Mouse (Mus musculus): ENCODE results near the gene Olfr98.
"Not testable (repeated sequence)": the region's sequence is repeated elsewhere in the genome, so short reads cannot be mapped to it uniquely, and the experiment has no call there.

Gene Olfr98

DNA sequence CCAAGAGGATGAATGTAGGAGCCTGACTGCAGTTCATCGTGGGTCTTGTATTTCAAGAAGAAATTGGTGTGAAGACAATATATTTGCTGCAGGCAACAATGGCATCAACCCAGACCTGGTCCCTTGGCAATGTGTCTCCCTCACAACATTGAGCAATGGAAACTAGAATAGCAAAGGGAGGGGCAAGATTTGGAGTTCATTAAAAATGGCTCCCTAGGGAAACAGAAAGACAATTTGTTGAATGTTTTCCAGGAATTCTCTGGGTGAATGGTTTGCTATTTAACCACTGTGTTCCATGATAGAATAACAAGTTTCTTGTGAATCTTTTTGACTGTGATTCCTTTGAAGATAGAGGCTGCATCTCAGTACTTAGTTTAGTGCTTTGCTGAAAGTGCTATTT lies at the start of gene Olfr98:
Gene Olfr98 (minus strand): TSS at position 124 of the 400 bp plus-strand sequence.
- DNase-seq (ENCODE audit: low read depth, low spot score) = no peak

DNA sequence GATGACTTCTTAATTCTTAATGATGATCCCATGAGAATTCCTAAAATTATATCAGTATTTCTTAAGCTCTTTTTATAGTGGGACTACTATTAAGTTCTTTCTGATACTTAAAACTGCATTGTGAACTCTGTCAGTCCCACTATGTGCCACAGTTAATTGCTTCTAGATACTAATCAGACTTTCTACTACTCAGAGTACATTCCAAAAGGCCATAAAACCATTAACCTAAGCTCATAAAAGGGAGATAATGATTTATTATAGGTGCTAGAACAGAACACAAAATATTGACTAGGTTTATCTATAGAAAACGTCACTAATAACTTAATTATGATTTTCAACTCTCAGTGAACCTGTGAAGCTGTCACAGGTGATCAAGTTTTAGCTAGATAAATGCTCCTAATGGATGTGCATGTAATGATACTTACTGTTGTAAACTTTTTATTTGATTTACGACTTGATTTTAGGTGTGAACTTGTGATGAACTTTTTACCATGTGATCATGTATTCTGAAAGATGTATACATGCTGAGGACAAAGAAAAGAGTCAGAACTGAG lies 46.7 kb upstream of the Olfr98 start:
- DNase-seq (ENCODE audit: low read depth, low spot score) = no peak

DNA sequence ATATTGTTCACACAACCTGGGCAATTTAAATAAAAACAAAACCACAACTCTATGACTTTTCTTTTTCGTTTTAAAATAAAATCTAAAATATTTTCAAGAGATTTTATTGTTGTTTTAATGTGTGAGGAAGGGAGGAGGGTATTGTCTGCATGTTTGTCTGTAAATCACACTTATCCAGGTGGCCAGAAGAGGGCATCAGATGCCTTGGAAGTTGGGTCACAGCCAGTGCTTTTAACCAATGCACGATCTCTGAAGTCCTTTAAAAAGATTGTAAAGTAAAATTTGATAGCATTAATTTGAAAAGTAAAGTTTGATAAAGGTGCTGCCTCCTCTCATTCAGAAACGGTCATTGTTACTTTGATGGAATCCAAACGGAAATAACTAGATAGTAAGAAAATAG lies 44.9 kb upstream of the Olfr98 start:
- DNase-seq (ENCODE audit: low read depth, low spot score) = no peak

DNA sequence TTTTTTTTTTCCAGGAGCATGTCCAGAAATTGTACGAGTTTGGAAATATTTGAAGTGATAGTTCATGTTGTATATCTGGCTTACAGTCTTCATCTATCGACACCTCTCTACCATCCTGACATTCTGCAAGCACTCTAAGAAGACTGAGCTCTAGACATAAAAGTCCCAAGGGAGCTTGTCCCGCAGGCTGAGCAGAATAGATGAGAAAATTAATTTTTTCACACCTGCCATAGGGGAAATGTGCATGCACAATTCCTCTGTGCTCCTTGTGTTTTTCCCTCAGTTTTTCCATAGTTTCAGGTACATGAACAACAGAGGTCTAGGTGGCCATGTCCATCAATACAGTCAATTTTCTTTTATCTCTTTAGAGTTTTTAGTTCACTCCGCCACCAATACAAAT lies 40.7 kb upstream of the Olfr98 start, which contains the start of gene Olfr101:
Gene Olfr101 (minus strand): TSS at position 101 of the 400 bp plus-strand sequence.
- no peak for DNase-seq (ENCODE audit: low read depth, low spot score)

DNA sequence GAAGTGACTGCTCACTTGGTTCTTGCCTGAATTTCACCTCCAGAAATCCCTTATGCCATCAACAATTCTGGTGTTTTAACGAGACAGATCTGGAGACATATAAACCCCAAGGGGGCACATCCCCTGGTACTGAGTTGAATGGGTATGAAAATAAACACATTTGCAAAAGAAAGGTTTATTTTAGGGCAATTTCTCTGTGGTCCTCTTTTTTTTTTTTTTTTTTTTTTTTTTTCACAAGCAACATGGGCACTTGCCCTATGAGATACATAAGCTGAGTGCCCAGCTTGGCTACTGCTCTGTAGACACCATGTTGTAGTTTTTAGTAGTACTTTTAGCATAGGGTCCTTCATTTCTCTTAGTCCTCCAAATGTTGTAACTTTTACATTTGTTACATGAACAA lies 19.8 kb upstream of the Olfr98 start, which contains the start of gene Olfr99:
Gene Olfr99 (minus strand): TSS at position 101 of the 400 bp plus-strand sequence.
- no peak for DNase-seq (ENCODE audit: low read depth, low spot score)

DNA sequence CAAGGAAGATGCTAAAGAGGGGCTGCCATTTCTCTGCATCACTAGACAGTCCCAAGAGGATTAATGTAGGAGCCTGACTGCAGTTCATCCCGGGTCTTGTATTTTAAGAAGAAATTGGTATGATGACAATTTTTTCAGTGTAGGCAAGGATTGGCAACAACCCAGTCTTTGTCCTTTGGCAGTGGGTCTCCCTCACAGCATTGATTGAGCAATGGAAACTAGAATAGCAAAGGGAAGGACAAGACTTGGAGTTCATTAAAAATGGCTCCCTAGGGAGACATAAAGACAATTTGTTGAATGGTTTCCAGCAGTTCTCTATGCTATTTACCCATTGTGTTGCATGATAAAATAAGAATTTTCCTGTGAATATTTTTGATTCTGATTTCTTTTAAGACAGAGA lies 16.8 kb upstream of the Olfr98 start:
- no peak for DNase-seq (ENCODE audit: low read depth, low spot score)

DNA sequence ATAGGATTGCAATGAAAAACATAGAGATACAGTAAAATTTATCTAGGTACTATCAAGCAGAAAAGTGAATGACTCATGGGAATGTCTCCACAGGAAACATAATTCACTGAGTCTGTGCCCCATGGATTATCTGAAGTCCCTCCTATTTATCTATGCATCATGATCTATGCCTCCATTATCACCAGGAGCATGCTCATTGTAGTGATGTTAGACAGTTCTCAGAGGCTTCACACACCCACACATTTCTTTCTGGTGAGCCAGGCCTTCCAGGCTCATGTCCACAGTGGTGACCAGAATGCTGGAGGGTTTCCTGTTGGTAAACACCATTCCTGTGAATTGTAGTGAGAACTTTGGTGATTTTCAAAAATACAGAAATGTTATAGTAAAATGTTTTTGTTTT lies 13.0 kb upstream of the Olfr98 start:
- DNase-seq (ENCODE audit: low read depth, low spot score) = no peak

DNA sequence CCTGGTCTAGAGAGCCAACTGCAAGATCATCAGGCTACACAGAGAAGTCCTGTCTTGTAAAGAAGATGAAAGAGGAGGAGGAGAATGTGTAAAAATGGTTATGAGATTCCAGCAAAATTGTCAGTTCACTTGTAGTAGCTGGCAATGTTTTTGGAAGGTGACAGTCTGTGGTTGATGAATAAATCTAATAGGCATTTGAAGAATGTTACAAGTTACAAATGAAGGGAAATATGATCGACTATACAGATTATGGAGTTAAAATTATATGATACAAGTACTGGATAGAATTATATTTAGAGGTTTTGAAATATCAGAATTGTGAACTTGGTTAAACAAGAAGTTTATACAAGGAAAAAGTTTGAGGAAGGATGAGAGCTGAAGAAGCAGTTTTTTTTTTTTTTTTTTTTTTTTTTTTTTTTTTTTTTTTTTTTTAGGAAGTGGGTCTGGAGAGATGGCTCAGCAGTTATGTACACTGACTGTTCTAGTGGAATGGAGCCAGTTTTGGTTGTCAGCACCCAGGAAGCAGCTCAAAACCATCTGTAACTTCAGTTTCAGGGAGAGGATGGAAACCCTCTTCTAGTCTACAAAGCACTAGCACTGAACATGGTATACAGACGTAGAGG lies 12.2 kb upstream of the Olfr98 start:
- DNase-seq (ENCODE audit: low read depth, low spot score) = no peak

DNA sequence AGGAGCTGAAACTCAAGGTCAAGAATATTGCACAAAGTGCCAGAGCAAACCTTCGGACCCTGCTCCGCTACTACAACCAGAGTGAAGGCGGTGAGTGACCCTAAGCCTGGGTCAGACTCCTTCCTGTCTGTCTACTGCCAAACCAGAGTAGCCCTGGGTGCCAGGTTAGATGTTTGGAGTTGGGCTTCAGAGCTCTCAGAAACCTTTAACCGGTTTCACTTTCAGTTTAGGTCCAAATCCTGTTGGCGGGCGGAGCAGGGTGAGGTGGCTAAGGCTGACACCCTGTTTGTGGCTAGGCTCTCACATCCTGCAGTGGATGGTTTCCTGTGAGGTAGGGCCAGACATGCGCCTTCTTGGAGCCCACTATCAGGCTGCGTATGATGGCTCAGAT lies 7.1 kb upstream of the Olfr98 start:
- DNase-seq (ENCODE audit: low read depth, low spot score) = peak; percentile 90

DNA sequence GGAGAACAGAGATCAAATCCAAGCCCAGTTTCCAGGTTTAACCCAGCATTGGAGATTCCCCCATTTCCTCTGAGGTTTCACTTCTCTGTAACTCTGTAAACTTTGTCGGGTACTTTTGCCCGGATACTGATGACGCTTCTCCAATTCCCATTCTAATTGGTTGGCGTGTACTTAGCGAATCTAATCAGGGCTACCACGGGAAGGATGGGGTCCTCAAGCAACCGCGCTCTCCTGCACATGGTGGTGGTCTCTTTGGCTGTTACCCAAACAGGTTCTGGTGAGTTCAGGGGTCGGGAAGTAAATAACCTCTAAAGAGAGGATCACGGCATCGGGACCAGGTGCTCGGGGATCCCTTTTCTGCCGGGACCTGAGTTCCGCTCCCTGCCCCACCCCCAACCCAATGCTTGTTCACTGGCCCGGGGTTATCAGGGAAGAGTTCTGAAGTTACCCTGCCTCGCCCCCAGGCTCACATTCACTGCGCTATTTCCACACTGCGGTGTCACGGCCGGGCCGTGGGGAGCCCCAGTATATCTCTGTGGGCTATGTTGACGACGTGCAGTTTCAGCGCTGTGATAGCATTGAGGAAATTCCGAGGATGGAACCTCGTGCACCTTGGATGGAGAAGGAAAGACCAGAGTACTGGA lies 6.6 kb upstream of the Olfr98 start, which contains the start of gene H2-M3:
Gene H2-M3 (plus strand): TSS at position 163 of the 644 bp plus-strand sequence.
- peak; percentile 95 for DNase-seq (ENCODE audit: low read depth, low spot score)

DNA sequence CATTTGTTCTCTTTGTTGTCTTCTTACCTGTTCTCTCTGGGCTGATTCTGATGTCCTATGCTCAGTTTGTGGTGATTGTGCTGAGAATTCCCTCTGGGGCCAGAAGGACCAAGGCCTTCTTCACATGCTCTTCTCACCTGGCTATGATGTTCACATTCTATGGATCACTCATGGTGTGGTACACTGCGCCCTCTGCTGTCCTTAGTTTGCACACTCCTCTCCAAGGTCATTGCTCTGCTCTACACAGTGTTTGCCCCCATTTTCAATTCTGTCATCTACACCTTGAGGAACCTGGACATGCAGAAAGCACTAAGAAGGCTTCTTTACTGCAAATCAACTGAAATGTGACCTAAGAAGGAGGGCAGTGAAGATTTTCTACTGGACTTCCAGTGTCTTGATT lies 13.0 kb downstream of the Olfr98 start:
- peak; percentile 77 for DNase-seq (ENCODE audit: low read depth, low spot score)

DNA sequence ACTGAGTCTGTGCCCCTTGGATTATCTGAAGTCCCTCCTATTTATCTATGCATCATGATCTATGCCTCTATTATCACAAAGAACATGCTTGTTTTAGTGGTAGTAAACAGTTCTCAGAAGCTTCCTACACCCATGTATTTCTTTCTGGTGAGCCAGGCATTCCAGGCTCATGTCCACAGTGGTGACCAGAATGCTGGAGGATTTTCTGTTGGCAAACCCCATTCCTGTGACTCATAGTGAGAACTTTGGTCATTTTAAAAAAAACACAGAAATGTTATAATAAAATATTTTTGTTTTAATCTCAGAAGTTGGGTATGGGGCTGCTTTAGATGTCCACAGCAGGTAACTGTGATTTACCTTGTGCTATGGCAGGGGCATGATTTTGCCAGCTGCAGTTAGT lies 14.1 kb downstream of the Olfr98 start:
- no peak for DNase-seq (ENCODE audit: low read depth, low spot score)

DNA sequence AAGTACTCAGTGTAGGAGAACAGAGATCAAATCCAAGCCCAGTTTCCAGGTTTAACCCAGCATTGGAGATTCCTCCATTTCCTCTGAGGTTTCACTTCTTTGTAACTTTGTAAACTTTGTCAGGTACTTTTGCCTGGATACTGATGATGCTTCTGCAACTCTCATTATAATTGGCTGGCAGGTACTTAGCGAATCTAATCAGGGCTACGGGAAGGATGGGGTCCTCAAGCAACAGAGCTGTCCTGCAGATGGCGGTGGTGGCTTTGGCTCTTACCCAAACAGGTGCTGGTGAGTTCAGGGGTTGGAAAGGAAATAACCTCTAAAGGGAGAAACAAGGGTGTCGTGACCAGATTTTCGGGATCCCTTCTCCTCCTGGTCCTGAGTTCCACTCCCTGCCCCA lies 16.8 kb downstream of the Olfr98 start:
- DNase-seq (ENCODE audit: low read depth, low spot score) = peak; percentile 83

DNA sequence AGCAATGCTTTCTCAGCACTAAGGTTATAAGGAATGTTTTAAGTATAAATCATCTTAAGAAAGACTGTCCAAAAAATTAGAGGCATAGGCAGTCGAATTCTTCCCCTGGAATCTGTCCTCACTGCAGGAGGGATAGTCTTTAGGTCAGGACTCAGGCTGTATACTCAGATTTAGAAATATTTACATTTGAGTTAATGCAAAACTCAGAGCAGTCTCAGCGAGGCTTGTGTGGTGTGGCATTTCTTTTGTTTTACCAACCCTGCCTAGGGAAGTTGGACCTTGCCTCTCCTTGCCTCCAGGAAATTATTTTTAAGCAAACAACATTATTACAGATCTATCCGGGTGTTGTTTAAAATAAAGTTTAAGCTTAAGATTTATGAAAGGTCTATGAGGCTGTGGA lies 21.4 kb downstream of the Olfr98 start:
- no peak for DNase-seq (ENCODE audit: low read depth, low spot score)

DNA sequence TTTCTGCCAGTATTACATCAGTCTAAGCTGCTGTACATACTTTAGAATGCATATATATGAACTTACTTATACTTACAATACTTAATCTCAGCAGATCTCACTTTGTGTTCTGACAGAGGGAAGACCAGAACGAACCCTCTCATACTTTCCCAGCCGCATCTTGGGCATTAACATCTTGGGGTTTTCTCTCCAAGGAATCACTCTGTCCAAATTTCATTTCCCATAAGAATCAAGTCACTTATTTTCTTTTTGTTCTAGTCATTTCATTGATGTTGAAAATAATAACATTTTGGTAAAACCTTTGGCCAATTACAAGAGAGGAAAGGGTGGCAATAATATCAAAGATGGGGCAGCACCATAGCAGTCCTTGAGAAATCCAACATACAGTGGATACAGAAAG lies 26.3 kb downstream of the Olfr98 start, which contains the start of gene Olfr97:
Gene Olfr97 (minus strand): TSS at position 101 of the 400 bp plus-strand sequence.
- not testable (repeated sequence) for DNase-seq (ENCODE audit: low read depth, low spot score)

DNA sequence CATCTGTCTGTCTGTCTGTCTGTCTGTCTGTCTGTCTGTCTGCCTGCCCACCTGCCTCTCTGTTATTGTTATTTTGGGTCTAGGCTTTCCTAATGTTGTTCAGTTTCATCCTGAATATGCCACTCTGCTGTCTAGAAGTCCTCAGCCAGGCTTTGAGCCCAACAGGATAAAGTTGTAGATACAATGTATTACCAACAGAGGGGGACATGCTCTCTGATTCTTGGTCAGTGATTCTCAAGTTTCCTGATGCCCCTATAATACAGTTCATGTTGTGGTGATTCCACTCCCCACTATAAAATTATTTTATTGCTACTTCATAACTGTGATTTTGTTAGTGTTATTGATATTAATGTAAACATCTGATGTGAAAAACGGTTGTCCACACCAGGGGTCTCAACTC lies 41.7 kb downstream of the Olfr98 start:
- DNase-seq (ENCODE audit: low read depth, low spot score) = no peak

DNA sequence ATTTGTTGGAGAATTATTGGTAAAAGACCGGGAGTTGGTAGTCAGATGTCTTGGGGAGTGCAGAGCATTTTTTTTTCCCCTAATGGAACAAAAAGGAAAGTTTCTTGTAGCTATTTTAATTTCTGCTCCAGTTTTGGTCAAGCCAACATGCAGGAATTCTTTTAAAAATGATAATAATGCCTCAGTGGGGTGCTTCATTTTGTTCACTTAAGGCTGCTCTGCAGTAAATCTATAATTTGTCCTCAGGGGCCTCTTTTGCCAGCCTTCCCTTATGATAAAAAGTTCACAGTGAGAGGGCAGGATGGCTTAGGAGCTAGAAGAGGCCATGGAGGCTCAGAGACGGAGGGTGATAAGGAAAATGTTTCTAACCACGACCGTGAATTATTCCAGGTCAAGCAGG lies 43.7 kb downstream of the Olfr98 start, which contains the start of gene Olfr96:
Gene Olfr96 (plus strand): TSS at position 301 of the 400 bp plus-strand sequence.
- no peak for DNase-seq (ENCODE audit: low read depth, low spot score)

DNA sequence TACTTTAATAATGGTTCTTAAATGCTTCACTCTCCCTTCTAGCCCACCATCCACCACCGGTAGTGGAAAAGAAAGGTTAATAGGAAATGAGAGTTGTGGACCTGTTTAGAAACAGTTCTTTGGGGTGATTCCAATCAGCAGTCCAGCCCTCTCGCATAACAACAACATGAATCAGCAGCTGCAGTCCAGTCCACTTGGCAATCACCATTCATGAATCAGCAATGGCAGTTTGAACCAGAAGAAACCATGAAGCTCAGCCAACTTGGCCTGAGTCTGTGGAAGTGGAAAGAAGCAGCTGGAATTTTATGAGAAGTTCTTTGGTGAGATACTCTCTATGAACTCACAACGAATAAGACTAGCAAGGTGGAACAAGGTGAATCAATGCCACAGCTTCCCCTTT lies 45.1 kb downstream of the Olfr98 start:
- DNase-seq (ENCODE audit: low read depth, low spot score) = no peak

DNA sequence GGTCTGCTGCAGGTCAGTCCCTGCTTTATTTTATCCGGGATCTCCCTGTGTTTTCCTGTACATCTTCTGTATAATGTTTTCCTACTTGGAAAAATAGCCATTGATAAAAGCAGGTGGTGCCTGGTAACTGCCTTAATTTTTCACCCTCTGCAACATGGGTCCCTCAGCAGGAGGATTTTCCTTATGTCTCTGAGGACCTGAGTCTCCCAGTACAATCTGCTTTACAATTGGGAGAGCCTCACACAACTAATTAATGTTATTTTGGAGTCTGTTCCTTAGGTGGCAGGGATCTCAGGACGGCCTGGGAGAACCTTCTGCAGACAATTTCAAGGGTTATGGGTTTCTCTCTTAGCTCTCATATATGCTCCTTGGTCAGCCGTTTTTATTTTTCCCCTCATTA lies 50.5 kb downstream of the Olfr98 start, which contains the start of gene Olfr95:
Gene Olfr95 (minus strand): TSS at position 101 of the 400 bp plus-strand sequence.
- DNase-seq (ENCODE audit: low read depth, low spot score) = no peak
